Mouse (Mus musculus) Muller cell, postnatal 12 days (primary cell): ENCODE results near the gene Anks1.

ENCODE experiments used
- DNase-seq: peaks from one replicate; pipeline ENCODE4 v3.0.0-alpha.2; 2015; ENCODE audit errors: inconsistent ontology term

Anks1 gene

DNA sequence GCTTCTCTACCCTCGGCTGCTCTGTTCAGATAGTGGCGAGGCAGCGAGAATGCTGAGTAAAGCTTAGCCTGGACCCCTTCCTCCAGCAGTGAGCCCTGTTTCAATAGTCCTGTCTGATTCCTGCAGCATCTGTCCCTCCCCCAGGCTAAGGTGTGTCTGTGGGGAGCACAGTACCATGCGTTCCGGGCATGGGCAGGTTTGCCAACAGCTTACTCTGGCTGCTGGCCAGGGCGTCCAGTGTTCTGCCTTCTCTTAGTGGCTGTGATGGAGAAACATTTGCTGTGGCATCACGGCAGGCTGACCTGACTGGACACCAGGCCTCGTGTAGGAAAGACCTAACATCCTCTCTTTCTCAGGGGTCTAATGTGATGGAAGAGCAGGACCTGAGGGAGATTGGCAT is 141.1 kb downstream of the Anks1 start:
- DNase-seq: no peak

DNA sequence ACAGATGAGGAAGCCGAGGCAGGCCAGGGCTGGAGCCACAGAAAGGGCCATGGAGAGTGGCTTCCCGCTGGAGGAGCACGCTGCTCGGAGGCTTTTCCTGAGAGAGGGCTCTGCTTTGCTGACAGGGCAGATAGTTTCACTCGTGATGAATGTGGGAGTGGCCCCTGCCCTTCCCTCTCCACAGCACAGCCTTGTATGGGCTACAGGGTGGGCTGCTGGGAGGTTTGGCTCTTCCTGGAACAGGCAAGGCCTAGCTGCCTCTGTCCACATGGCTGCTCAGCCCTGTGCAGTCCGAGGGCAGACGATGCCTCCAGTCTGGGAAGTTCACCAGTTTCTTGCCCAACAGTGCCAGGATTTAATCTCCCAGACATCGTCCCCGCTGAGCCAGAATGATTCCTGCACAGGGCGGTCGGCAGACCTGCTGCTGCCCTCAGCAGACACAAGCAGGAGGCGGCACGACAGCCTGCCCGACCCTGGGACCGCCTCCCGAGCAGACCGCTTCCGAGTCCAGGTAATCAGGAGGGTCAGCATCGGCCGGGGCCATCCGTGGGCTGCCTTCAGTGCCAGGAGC is 143.3 kb downstream of the Anks1 start:
- no peak for DNase-seq

DNA sequence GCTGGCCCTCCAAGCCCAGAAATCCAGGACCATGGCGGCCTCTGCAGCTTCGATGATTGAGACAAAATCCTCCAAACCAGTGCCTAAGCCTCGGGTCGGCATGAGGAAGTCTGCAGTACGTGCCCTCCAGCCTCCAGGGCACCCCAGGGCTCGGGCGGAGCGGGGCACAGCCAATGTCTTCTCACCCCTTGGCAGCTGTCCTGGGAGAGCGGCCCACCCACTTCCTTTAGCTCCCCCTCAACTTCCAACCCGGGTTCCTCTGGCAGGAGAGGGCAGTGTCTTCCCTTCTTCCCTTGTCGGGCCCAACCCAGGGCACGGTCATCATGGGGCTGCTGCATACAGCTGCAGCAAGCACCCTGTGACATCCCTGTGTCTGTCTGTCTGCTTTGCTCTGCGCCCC is 149.2 kb downstream of the Anks1 start:
- no peak for DNase-seq

DNA sequence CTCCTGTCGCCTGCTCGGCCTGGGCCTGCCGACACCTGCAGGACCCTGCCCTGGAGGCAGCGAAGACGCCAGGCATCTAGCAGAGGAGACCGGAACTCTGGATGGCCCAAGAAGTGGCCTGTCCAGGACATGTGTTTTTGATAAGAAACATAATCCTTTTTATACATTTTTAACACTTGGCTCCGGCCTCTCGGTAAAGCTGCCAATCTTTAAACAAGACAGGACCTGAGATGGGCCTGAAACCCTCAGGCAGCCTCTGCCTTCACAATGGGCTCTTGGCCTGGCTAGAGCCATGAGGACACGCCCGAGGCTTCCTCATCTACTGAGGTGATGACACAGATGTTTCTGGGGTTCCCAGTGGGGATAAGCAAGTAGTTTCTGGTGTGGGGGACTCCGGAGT is 151.6 kb downstream of the Anks1 start:
- no peak for DNase-seq

GRCm38 (mm10) chr17:28061472-28061871 is 152.4 kb downstream of the Anks1 start:
- peak; percentile 14 for DNase-seq

- DNase-seq: no peak
Measured at GRCm38 (mm10) chr17:28062710-28063109, 153.6 kb downstream of the Anks1 start.

DNA sequence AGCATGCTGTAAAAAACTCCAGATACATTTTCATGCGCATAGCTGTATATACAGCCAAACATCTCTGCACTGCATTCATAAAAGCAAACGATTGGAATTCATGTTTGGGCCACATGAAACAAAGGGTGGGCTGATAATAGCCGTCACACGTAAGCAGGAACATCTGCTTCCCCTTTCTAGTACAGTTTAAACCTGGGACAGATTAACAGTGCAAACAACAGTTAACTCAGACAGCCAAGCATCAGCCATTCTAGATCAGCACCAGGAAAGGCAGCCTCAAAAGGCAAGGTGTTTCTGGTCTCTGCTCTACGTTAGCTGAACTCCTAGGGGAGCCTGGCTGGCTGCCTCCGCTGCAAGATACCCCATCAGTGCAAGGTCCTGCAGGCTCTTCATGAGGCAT is 154.1 kb downstream of the Anks1 start:
- no peak for DNase-seq

DNA sequence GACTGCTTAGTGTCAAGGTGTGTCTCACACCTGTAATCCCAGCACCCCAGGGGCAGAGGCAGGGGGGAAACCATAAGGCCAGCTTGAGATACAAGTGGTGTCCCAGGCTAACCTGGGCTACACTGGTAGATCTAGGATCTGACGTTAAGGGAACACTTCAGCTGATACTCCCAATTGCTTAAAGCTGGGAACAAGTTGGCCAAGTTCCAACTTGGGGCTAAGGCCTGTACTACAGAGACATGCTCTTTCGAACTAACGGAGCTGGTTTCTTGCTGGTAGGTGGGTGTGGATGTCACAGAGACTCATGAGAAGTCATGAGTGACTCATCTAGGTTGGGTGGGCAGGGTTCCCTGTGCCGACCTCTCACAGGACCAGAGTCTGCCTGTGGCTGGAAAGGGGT is 158.2 kb downstream of the Anks1 start:
- DNase-seq: no peak

DNA sequence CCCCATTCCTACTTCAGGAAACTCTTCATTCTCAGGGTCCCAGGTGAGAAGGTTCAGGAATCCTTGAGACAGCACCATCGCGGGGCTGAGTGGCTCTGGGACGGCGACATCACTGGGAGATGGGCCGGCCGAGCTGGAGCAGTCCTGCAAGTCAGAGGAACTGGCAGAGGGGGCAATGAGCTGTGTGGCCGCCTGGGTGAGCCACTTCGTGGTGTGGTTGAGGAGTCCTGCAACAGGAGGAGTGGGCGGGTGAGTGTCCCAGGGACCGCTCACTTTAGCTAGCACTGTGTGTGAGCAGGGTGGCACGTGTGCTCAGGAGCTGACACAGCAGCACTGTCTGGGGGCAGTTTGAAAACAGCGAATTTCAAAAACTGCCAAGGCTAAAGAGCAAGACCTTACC is 160.3 kb downstream of the Anks1 start:
- DNase-seq: no peak

- no peak for DNase-seq
Measured at GRCm38 (mm10) chr17:28070256-28070655, 161.2 kb downstream of the Anks1 start.

GRCm38 (mm10) chr17:28072730-28073129 is 163.6 kb downstream of the Anks1 start:
- DNase-seq: no peak

- DNase-seq: no peak
Measured at GRCm38 (mm10) chr17:28074486-28074885, 165.4 kb downstream of the Anks1 start.

DNA sequence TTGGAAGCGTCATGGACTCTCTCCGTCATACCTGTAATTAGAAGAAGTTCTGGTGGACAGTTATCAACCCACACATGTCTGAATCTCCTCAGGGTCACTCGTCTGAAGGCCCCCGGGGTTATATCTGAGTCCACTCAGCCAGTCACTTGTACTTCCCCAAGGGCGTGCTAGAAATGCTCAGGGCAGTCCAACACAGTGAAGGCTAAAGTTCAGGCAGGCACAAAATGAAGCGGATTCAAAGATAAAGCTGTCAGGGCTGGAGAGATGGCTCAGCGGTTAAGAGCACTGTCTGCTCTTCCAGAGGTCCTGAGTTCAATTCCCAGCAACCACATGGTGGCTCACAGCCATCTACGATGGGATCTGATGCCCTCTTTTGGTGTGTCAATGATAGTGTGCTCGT is 168.9 kb downstream of the Anks1 start:
- no peak for DNase-seq

- DNase-seq: peak; percentile 77
Measured at GRCm38 (mm10) chr17:28079618-28080017, 170.5 kb downstream of the Anks1 start.

- peak; percentile 63 for DNase-seq
Measured at GRCm38 (mm10) chr17:28080045-28080816, 171.1 kb downstream of the Anks1 start, which contains the start of gene Tcp11. Gene Tcp11 (minus strand): TSS chr17:28080639.

- no peak for DNase-seq
Measured at GRCm38 (mm10) chr17:28080817-28081165, 171.7 kb downstream of the Anks1 start.

GRCm38 (mm10) chr17:28081385-28081784 is 172.3 kb downstream of the Anks1 start:
- no peak for DNase-seq

- DNase-seq: no peak
Measured at GRCm38 (mm10) chr17:28081856-28082255, 172.8 kb downstream of the Anks1 start.

- no peak for DNase-seq
Measured at GRCm38 (mm10) chr17:28082863-28083262, 173.8 kb downstream of the Anks1 start.

DNA sequence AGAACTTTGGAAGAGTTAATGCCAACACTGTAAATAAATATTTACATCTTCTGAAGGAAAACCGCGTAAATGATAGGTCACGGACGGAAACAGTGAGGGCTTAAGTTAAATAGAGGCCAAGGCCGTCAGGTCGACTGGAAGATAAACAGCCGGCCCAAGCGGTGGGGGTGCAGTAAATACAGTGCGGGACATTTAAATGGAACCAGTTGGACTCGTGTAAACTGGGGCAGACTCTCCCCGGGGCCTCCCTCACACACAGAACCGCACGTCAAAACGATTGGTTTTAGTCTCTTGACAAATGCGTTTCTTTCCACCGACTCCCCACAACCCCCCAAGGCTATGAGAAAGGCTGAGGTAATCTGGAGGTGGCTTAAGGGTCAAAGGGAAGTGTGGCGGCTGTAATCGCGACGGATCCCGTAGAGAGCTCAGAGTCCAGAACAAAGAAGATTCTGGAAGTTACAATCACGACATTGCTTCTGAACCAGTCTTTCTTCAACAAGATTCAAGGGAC is 175.3 kb downstream of the Anks1 start:
- DNase-seq: peak; percentile 84

GRCm38 (mm10) chr17:28084964-28085363 is 175.9 kb downstream of the Anks1 start:
- peak; percentile 95 for DNase-seq

DNA sequence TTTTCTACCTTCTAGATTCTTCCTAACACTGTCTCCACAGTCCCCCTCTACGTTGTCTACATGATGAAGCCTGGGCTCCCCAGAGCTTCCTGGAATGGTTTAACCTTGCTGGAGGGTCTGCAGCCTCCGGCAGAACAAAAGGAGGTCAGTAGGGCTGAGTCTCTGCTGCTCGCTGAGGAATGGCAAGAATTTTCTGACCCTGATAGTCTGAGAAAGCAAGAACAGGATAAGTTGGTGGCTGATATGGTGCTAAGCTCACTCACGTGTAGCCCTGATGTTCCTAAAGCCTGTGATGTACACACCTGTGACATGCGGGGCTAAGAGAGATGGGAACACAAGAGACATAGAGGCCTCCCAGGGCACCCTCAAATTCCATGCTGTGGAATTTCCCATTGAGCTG is 178.3 kb downstream of the Anks1 start:
- DNase-seq: peak; percentile 75

DNA sequence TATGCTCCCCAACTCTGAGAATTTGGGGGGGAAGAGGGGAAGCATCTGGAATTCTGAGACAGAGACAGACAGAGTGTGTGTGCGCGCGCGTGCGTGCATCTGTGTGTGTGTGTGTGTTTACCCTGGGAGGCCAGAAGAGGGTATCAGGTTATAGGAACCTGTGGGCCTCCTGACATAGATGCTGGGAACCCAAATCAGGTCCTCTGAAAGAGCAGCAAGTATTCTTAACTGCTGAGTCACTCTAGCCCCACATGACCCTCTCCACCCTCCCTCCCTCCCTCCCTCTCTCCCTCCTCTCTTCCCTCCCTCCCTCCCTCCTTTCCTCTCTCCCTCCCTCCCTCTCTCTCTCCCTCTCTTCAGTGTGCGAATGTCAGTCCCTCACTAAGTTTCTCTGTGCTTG is 179.6 kb downstream of the Anks1 start:
- no peak for DNase-seq
